Mouse (Mus musculus) frontal cortex, postnatal 25 days (tissue): ENCODE data around the gene Cdh13.

Experiments
- DNase-seq, 2 experiments: peaks; one replicate each; pipeline ENCODE4 v3.0.0; 2022; ENCODE audit warnings: low spot score in 2 of 2

The Cdh13 gene

DNA sequence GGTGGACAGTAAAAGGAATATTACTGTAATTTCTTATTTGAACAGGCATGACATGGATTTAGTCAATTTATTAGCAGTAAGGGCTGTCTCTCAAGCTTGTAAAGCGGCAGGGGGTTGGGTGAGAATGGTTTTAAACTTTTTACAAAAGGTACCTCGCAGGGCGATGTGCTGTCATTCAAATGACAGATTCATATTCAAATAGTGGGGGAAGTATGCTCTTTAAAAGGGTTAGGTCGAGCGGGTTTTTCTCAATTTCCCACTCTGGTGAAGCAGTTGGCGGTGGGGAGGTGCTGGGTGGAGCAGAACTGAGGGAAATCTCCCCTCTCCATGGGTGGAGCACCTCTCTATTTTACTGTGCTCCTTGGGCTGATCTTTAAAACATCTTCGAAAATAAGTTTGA, 513.0 kb downstream of the Cdh13 start:
- DNase-seq, result no peak

DNA sequence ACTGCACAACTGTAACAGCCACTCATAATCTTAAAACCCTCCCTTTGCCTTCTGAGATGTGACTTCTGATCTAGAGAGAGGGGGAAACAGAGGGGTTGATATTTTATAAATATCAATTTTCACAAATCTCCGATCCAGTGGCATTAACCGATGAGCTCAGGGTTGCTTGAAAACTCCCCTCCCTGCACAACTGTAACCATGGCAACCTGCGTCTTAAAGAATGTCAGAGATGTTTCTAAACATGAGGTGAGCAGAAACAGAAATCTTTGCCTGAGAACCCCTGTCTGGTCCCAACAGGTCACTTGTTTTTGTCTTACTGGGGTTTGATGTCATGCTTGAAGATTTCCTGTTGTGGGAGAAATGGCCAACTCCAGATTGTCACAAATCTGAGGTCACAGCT, 513.6 kb downstream of the Cdh13 start:
- DNase-seq, result no peak

DNA sequence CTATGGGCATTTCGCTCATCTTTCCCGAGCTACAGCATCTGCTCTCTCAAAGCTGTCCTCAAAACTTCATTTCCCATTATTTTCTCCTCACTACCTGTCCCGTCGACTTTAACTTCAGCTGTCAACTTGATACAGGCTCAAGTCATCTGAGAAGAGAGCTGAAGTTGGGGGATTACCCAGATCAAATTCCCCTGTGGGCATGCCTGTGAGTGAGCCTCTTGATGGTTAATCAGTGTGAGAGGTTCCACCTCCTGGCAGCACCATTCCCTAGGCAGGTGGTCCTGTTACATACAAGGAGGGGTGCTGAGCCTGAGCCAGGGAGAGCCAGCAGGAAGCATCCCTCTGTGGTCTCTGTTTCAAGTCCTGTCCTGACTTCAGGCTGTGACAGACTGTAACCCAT, 519.6 kb downstream of the Cdh13 start:
- DNase-seq, result no peak

DNA sequence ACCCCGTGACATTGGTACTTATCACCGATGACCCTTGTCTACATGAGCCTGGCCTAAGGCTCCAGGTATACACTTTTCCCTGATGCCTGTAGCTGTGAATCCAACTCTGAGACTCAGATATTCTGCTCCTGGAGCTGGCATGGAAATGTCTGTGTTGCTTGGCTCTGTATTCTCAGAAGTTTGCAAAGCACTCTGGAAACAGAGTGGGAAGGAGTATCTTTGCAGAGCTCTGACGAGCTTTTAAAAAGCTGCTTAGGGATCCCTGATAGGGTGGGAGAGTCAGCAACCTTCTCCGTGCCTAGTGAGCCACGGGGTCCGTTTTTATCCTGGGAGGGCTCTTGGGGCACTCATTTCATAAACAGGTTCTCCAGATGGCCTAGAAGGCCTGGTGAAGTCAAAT, 526.1 kb downstream of the Cdh13 start:
- no peak for DNase-seq

DNA sequence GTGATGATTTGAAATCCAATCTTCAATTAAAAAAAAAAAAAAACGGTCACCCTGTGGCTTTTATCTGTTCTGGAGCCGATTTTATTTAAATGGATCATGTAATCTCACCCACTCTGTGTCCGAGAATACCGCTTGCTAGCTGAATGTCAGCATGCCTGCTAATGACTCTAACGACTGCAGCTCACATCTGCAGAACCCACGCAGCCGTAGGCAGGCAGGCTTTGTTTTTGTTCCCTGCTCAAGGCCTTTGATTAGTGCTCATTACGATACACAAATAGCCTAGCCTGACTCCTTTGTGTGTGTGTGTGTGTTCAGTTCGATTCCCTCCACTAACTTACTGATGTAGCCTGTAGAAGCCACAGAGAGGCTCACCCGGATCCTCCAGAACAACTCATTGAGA, 531.5 kb downstream of the Cdh13 start:
- no peak for DNase-seq

DNA sequence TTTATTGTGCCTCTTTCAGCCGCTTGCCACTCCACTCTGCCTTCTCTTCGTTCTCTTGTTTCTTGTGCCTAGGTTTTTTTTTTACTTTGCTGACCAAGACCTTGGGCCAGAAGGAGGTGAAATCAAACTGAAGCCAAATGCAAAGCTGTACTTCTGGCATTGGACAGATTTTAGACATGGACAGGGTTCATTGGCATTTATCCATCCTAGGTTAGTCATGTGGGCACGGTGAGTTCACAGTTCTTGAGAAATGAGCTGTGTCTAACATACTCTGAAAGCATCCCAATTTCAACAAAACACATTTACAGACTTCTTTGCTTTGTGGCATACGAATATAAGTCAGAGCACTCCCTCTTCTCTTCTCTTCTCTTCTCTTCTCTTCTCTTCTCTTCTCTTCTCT, 543.2 kb downstream of the Cdh13 start:
- no peak for DNase-seq

DNA sequence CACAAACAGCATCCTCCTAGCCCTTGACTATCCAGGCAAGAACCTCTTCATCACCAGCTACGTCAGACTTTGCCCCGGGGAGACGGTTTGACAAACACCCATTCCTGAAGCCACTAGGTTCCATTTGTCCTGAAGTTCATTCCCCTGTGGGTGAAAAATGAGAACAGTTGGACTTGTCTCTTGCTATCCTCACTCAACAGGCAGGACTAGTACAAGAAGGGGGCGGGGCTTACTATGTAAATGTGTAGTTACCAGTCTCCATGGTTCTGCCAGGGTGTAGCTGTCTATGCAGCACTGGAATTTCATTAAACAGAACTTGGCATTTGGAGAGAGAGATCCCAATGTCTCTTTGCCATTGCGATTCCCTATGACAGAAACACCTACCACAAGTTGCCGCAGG, 544.2 kb downstream of the Cdh13 start:
- no peak for DNase-seq

DNA sequence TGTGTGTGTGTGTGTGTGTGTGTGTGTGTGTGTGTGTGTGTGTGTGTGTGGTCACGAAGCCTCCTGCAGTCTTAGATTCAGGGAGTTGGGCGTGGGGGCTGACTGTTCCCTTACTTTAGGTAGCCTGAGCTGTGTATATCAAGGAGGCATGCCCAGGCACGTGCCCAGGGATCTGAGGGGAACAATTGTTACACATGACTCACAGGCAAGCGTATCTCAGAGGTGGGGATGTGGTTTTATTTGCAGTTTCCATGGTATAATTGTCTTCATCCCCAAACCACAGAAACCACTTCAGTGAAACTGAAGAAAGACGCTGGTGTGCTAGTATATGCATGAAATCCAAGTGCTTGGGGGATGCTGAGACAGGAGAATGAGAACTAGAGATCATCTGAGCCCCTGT, 546.8 kb downstream of the Cdh13 start:
- no peak for DNase-seq

DNA sequence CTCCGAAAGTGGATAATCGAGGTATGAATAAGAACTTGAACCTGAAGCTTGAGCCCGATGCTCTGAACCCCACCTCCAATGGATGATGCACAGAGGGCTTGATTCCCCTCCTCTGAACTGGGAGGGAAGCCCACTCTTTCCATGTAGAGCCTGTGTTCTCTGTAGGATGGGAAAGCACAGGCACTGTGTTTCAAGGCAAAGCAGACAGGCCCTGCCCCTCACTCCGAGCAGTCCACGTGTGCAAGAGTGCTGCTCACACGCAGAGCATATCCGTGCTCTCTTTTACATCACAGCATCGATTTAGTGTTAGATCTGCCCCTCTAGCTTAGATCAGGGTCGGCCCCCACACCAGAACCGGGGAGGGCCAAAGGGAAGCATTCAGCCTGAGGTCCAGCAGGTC, 547.5 kb downstream of the Cdh13 start:
- DNase-seq, result no peak

DNA sequence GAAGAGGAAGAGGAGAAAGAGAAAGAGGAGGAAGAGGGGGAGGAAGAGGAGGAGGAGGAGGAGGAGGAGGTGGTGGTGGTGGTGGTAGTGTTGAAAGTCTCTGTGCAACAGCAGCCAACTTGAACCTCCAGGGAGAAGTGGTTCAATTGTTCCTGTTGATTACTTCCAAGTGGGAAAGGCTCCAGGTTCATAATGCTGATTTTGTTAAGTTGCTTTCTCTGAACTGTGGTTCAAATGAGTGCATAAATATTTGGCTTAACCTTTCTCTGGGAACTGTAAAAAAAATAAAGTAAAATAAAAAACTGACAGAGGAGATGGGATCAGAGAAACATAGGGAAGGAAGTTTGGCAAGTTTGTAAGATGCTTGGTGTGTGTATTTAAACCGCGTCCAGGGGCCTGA, 555.3 kb downstream of the Cdh13 start:
- no peak for DNase-seq

DNA sequence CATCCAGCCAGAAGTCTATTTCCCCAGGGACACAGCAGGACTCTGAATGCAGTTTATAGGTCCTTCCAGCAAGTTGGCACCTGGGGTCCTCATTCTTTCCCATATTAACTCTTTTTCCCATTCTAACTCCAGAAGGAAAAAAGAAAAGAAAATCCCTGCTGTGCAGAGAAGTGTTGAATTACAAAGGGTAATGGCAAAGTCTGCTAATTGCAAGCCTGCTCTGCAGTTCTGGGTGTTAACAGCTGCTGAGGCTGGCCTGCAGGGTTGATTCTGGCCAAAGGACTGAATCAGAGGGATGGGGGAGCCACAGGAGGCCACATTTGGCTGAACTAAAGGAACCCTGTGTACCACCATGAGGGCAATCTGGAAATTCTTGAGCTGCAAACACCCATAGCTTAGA, 562.2 kb downstream of the Cdh13 start:
- DNase-seq, result no peak

DNA sequence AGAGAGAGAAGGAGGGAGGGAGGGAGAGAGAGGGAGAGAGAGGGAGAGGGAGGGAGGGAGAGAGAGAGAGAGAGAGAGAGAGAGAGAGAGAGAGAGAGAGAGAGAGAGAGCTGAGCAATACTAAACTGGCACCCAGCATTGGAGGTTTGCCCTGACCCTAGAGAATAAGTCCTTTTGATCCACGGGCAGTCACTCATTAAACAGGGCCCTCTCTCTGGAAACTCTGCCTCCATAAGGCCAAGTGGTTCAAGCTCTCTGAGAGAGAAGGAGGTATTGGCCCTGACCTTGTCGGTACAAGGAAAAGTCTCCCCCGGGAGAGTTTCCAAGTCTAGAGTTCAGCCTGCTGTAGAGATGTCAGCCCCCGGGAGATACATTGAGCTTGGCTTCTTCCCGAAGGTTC, 564.5 kb downstream of the Cdh13 start:
- no peak for DNase-seq

DNA sequence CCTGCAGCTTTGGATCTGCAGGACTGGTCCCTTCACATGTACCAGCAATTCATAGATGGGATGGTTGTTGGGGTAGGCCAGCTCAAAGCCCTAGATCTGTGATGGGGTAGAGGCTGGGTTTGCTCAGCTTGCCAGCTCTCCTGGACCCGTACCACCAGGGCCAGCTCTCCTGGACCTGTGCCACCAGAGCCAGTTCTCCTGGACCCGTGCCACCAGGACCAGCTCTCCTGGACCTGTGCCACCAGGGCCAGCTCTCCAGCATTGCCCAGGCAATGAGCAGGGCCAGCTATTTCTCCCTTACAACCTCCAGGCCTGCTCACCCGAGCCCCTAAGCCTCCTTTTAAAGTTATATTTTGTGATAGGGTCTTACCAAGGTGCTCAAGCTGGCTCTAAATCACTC, 566.0 kb downstream of the Cdh13 start:
- DNase-seq, result peak; percentile 10 to 32

DNA sequence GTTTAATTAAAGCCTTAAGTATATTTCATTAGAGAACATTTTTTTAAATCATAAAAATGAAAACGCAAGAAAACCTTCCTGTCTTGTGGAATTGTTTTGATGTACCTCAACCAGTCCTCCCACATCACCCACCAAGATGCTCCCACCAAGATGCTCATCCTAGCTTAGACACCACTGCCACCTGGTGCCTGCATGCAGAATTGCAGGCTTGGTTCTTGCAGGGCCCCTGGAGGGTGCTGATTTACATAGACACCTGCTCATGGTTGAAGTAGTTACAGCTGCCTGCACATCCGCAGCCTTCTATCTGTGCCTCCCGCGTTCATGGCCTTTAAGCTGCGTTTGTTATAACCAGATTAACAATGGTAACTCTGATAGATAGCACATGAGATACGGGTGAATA, 566.8 kb downstream of the Cdh13 start:
- DNase-seq, result peak; percentile 54 to 63

DNA sequence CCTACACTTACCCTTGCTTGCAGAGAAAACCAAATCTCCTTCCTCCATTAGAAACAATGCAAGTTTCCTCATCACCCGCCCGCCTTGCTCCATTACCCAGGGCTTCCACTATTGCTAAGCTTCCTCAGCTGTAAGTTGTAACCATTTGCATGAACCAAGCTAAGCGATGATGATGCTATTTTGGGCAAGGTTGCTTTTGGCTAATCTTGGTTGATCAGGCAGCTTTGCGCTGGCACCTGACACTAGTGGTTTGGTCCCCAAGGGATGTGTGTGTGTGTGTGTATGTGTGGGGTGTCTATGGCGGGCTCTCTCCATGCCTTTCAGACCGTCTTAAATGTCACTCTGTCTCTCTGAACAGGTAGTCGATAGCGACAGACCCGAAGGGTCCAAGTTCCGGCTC, 567.8 kb downstream of the Cdh13 start:
- DNase-seq, result no peak

DNA sequence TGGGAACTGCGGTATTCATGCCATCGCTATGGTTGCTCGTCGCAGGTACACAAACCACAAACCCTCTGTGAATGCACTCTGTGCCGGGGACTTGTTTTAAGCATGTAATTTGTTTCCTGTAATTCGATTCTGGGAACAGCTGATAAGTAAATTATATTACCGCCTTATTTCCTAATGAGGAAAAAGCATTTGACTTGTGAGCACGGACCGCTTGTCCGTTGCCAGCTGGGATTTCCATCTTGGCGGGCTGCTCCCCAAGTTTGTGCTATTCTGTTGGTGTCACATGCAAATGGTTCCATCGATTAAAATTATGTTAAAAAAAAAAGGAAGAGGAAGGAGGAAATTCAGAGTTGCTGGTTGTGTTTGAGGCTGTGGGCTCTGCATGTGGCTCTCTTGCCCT, 569.3 kb downstream of the Cdh13 start:
- no peak for DNase-seq

DNA sequence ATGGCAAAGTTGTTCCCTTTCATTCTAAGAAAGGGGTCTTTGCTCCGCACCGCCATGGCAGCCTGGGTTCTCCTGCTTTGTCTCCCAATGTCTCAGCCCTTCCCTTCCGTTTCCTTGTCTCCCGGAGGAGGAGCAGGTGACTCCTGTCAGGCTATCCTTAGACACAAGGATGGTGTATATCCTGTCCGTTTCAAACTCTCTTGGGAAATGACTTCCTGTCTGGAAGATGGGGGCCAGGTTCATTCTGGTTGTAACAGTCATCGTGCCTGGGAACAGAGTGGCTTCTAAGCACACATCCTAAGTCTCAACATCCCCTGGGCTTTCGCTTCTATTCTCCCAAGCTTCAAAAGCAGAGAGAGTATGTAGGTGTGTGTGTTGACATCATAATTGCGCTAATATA, 571.1 kb downstream of the Cdh13 start:
- no peak for DNase-seq

DNA sequence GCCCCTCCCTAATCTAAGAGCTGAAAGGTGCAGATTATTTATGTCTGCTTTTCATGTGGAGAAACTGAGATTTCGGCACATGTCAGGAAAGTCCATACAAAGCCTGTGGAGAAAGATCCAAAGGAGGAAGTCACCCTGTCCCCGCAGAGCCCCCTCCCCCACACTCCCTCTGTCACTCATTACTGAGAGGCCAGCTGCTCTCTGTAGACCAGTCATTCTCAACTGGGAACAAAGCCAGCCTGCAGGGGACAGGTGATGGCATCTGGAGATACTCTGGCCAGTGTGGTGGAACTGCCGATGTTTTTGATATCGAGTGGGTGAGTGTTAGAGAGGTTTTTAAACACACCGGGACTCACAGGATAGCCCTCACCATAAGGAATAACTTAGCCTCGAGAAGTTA, 582.8 kb downstream of the Cdh13 start:
- no peak for DNase-seq

DNA sequence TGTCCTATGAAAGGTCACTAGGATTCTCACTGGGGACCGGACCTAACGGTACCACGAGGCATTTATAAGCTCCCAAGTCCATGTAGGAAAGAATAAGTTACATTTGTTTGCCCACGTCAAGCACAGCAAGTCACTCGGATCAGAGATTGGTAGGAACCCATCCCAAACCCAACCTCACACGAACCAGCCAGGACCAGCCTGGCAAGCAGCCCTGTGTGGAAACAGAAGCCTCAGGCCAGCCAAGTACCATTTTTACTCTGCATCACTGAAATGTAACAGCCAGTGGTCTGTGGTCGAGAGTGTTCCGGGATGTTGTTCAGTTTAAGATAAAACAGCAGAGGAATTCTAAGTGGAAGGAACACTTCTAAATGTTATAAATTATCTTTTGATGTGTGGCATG, 587.2 kb downstream of the Cdh13 start:
- no peak for DNase-seq

DNA sequence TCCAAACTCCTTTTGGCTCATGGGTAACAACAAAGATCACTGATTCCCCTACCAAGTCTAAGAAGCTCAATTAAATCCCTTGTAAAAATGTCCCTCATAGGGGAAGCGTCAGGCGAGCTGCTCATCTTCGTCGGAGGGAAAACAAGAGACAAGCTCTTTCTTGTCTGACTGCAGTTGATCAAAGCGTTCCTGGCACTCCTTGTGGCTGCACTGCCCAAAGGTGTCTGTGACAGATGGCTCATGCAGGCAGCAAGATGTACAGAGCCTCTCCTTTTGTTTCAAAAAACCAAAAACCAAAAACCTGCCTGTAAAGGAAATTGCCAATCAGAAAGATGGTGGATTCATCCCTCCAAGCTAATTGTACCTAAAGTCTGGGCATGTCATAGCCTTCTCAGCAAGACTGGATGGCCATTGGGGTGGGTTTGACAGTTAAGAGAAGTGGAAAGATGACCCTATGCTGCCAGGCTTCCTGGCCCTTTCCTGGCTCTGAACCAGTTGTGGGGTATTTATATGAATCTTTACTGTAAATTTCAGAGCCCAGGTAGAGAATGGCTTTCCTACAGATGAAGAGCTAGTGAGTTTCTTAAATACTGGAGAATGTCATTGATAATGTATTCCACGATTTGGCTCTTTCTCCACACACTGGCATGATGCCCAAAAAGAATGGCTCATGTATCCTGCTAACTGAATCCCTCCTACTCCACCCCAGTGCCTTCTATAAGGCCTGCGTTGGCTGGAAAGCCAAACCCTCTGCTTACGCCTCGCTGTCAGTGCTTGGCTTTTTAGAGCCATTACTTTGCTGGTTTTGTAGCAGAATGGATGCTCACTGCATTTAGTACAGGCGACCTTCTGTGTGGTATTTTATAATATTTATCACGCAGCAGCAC, 596.6 kb downstream of the Cdh13 start:
- peak in 1 of 2 experiments; percentile 34 for DNase-seq

DNA sequence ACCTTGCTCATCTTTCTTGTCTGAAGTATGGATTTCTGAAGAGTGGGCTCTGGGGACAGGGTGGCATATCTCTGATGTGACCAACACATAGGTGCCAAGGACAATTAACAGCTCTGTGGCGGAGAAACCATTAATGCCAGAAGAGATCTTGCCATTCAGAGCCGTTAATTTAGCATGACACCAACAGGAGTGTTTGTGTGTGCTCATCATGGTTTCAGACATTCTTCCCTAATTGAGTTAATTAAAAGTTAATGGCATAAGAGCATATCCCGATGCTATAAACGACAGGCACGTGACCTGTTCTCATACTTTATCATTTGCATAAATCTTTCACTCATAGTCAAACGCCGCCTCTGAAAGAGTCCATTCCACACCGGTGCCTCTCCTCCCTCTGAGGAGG, 600.8 kb downstream of the Cdh13 start:
- DNase-seq, result no peak

DNA sequence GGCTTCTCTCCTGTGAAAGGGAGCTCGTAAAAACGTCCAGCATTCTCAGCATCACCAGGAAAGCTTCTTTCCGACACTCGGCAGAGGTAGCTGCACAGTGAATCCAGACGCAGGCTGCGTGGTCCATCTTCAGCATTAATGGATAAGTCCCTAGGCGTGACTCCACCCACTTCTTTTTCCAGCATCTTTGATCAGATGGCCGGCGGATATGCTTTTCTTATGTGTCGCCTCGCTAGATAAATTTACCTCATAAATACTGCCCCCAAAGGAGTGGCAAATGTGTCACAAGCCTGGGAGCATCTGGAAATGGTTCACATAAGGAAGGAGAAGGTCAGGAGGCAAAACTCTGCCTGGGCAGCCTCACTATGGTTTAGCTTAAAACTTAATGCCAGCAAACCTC, 601.5 kb downstream of the Cdh13 start:
- DNase-seq, result no peak

DNA sequence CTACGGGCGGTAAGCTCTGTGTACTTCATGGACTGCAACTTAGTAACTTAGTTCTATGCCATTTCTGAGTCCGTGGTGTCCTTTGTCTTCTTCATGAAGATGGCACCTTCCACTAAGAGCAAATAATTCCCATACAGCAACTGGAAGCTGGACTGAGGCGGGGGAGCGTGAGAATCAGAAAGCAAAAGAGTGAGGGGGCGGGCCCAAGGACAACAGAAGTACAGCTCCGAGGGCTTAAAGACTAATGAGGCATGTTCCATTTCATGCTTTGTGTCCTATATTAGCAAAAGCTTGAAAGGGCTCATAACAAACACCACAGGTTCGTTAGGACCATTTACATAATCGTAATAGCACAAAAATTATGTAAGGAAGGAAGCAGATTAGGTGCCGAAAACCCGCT, 618.9 kb downstream of the Cdh13 start:
- no peak for DNase-seq

DNA sequence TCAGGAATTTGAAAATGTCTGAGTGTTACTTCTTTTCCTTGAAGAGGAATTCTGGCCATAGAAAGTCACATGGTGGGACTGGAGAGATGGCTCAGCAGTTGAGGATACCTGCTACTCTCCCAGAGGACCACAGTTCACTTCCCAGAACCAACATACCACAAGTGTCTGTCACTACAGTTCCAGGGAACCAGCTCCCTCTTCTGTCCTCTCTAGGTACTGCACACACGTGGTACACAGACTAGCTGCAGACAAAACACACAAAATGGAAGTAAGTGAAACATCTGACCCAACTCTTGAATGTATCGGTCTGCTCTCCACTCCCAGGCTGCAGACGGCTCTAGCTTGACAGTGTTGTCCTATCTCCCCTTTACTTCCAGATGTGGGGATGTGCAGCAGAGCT, 633.0 kb downstream of the Cdh13 start:
- DNase-seq, result no peak
